Mouse (Mus musculus) gastrocnemius, postnatal 36 days (tissue): ENCODE data around the gene Mavs. TPM values are rescaled to one million over a fixed set of nuclear protein-coding genes. Genes with fewer than 3 reads are reported as not detected.

Source experiments
- microRNA-seq, 2 experiments: library from miRNA; unstranded; fragments of <30 nt; microRNA quantifications; one replicate each; pipeline ENCODE4 v1.2.0; 2021
- total RNA-seq, 2 experiments: library from RNA; stranded (reverse); gene quantifications; 2 replicates each; pipeline ENCODE4 v1.2.3; 2021

Gene Mavs
- total RNA-seq, 2 experiments from 2014 or later, result 35.9 to 58.0 TPM

Small RNAs within 50 kb of the gene (microRNA-seq; reads per million reads assigned to microRNA genes)
- gene Mir103-2, result 13.4 to 13.6 reads per million in 2 experiments

Other genes starting within 250 kb of the Mavs start
- 1 to 10 TPM; 1.7 to 1.8 TPM for gene Gfra4, start 191.0 kb upstream of the Mavs start, total RNA-seq
- gene Adam33, start 170.2 kb upstream of the Mavs start, total RNA-seq, result 1 to 10 TPM; 1.7 to 1.8 TPM
- gene Siglec1, start 147.3 kb upstream of the Mavs start, total RNA-seq, result under 1 TPM; 0.43 to 0.76 TPM
- gene Hspa12b, start 106.8 kb upstream of the Mavs start, total RNA-seq, result 10 to 100 TPM in 1 of 2 experiments, 1 to 10 TPM in 1; 10.0 to 13.1 TPM
- not detected for gene Gm11037, start 100.6 kb upstream of the Mavs start, total RNA-seq
- gene 1700037H04Rik, start 74.0 kb upstream of the Mavs start, total RNA-seq, result 1 to 10 TPM; 4.3 to 4.4 TPM
- 10 to 100 TPM; 63.9 to 64.3 TPM for gene Cenpb, start 54.0 kb upstream of the Mavs start, total RNA-seq
- 1 to 10 TPM; 1.8 to 2.2 TPM for gene Cdc25b, start 47.1 kb upstream of the Mavs start, total RNA-seq
- gene Spef1, start 46.8 kb upstream of the Mavs start, total RNA-seq, result 1 to 10 TPM; 1.2 to 2.0 TPM
- 10 to 100 TPM; 13.9 to 15.0 TPM for gene Ap5s1, start 27.0 kb upstream of the Mavs start, total RNA-seq
- 10 to 100 TPM; 16.9 to 21.3 TPM for gene Pank2, start 28.4 kb downstream of the Mavs start, total RNA-seq
- gene Rnf24, start 118.8 kb downstream of the Mavs start, total RNA-seq, result 1 to 10 TPM; 1.2 to 1.3 TPM